Mouse (Mus musculus) kidney, postnatal 0 days (tissue): ENCODE results near the gene Arl3. TPM values are rescaled to one million over a fixed set of nuclear protein-coding genes. Genes with fewer than 3 reads are reported as not detected.
A peak's percentile ranks its signal among the peaks of the same experiment; 100 is the strongest.

Experiments used
- ATAC-seq: fragments of 200-750 bp; cut with Nextera tagmentation; replicated peaks from 2 replicates; pipeline ENCODE4 v1.8.0; 2017; ENCODE audit warnings: low read depth, moderate number of reproducible peaks, moderate TSS enrichment, moderate library complexity; ENCODE audit not compliant: low FRiP score
- DNase-seq: peaks from one replicate; pipeline ENCODE4 v3.0.0-alpha.2; 2016; ENCODE audit warnings: low spot score
- H3K27ac ChIP-seq: fragments of 300-500 bp; sonication (generic); 2 replicates; pipeline ENCODE4 v1.5.1; 2014; ENCODE audit warnings: mild to moderate bottlenecking
- H3K27me3 ChIP-seq: fragments of 300-500 bp; sonication (generic); 2 replicates; pipeline ENCODE4 v1.6.1; 2014; ENCODE audit warnings: low read length, mixed read lengths; ENCODE audit not compliant: insufficient read depth
- H3K36me3 ChIP-seq: fragments of 300-500 bp; sonication (generic); 2 replicates; pipeline ENCODE4 v1.6.1; 2014; ENCODE audit warnings: low read length, mixed read lengths; ENCODE audit not compliant: insufficient read depth
- H3K4me1 ChIP-seq: fragments of 300-500 bp; sonication (generic); replicated peaks from 2 replicates; pipeline ENCODE4 v1.6.1; 2014; ENCODE audit warnings: antibody characterized with exemption, low read length, mixed read lengths; ENCODE audit not compliant: insufficient read depth
- H3K4me2 ChIP-seq: fragments of 300-500 bp; sonication (generic); 2 replicates; pipeline ENCODE4 v1.6.1; 2014; ENCODE audit warnings: mild to moderate bottlenecking, low read length, moderate library complexity, mixed read lengths
- H3K4me3 ChIP-seq: fragments of 300-500 bp; sonication (generic); replicated peaks from 2 replicates; pipeline ENCODE4 v1.5.1; 2014; ENCODE audit warnings: low read depth, low read length
- H3K9ac ChIP-seq: fragments of 300-500 bp; sonication (generic); 2 replicates; pipeline ENCODE4 v1.6.1; 2014; ENCODE audit warnings: low read depth, low read length
- H3K9me3 ChIP-seq: fragments of 300-500 bp; sonication (generic); replicated peaks from 2 replicates; pipeline ENCODE4 v1.6.1; 2016; ENCODE audit warnings: low read length, inconsistent platforms, mixed read lengths
- CTCF ChIP-seq: IDR thresholded peaks from 2 replicates; pipeline ENCODE4 v1.5.1; 2016; ENCODE audit warnings: antibody characterized with exemption, low read depth, mild to moderate bottlenecking, moderate library complexity
- WGBS: fragments of 180-500 bp; shearing (Covaris S2); extraction: QIAGEN DNeasy Blood & Tissue Kit; methylation state at CpG from one replicate; pipeline ENCODE4 v1.1.7; 2014; 5-methylcytosine and 5-hydroxymethylcytosine counted together
- polyA plus RNA-seq: library from polyadenylated mRNA; unstranded; fragments of >200 nt; fragmentation: Nextera tagmentation; extraction: Ambion mirVana; gene quantifications from 2 replicates; pipeline ENCODE4 v1.2.1, GENCODE M21; 2015

Arl3 gene
- polyA plus RNA-seq, 1 experiment from 2014 or later = 96.6 TPM

DNA sequence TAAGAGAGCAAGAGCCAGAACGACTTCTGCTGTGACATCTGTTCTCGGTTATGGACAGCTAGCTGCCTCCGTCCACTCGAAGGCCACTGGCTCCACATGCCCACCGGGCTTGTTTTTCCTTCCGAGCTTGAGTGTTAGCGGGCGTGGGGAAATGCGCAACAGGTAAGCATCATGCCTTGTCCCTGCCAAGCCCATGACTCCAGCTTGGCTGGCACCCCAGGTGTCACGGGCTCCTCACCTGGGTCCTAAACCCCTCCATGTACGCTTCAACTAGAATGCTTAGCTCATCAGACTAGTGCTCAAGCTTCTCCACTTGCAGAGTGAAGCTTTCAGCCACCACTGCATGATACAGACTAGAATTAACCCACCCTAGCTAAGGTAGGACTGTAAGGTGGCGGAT lies 14.4 kb downstream of the Arl3 start:
- DNase-seq = no peak
- H3K9ac ChIP-seq = no peak overlapping the region
- H3K27ac ChIP-seq = no peak overlapping the region

DNA sequence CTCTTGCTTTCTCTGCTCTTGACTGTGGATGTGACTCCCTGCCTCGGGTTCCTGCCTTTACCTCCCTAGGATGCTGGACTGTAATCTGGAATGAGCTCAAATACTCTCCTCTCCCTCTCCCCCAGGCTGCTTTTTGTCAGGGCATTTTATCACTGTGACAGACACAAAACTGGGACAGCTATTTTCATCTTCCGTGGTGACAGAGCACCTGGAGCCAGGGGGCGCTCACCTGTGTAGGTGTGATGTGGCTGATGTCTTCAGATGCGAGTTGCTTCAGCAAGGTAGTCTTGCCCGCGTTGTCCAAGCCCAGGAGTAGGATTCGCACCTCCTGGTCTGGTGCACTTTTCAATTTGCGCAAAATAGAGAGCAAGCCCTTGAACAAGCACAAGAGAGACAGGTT lies 15.0 kb downstream of the Arl3 start:
- Histone ChIP-seq H3K36me3 (0 out of 2 replicates have a peak, but pooled peaks cover 12% of the 10 kb centered on the region), H3K9ac (no peak overlapping the region), H3K4me2 (no peak overlapping the region), H3K27me3 (no peaks in the 10 kb centered on the region), H3K27ac (no peak overlapping the region), H3K9me3 (no peaks in the 10 kb centered on the region), H3K4me3 (no peak overlapping the region), H3K4me1 (no peaks in the 10 kb centered on the region)
- ATAC-seq (no peak), DNase-seq (no peak)
- WGBS = 81% methylated on average over 8 of the region's 8 CpGs
- no peak for TF ChIP-seq CTCF

More for the DNA sequence above, 14.4 kb downstream of the Arl3 start:
- Histone ChIP-seq H3K4me3 (no peak overlapping the region), H3K27me3 (no peaks in the 10 kb centered on the region), H3K4me1 (no peaks in the 10 kb centered on the region), H3K9me3 (no peaks in the 10 kb centered on the region), H3K4me2 (no peak overlapping the region), H3K36me3 (0 out of 2 replicates have a peak, but pooled peaks cover 12% of the 10 kb centered on the region)
- no peak for ATAC-seq
- TF ChIP-seq CTCF = no peak
- WGBS = 76% methylated on average over 12 of the region's 12 CpGs

DNA sequence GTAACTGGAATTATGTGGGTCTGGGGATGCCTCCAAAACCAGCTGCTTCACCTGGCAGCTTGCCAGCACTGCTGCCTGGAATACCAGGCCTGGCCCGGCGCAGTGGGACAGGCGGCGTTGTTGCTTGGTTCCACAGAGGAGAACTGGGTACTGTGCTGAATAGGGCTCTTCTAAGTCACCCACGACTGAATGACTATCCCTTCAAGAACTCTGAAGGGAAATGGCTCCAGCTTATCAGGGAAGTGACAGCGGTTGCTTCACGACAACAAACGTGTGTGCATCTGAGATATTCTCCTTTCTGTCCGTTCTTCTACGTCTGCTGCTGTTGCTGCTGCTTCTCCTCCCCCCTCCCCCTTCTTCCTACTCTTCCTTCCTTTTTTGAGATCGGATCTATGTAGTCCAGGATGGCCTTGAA lies 19.4 kb downstream of the Arl3 start:
- no peak overlapping the region for H3K9ac ChIP-seq
- TF ChIP-seq CTCF = no peak
- WGBS = 69% methylated on average over 11 of the region's 11 CpGs
- H3K4me3 ChIP-seq = no peak overlapping the region
- no peaks in the 10 kb centered on the region for H3K27me3 ChIP-seq
- no peak for DNase-seq
- ATAC-seq = no peak
- no peaks in the 10 kb centered on the region for H3K9me3 ChIP-seq
- no peak overlapping the region for H3K27ac ChIP-seq
- no peak overlapping the region for H3K4me2 ChIP-seq
- no peaks in the 10 kb centered on the region for H3K4me1 ChIP-seq
- H3K36me3 ChIP-seq = peaks cover 35% of the 10 kb centered on the region

DNA sequence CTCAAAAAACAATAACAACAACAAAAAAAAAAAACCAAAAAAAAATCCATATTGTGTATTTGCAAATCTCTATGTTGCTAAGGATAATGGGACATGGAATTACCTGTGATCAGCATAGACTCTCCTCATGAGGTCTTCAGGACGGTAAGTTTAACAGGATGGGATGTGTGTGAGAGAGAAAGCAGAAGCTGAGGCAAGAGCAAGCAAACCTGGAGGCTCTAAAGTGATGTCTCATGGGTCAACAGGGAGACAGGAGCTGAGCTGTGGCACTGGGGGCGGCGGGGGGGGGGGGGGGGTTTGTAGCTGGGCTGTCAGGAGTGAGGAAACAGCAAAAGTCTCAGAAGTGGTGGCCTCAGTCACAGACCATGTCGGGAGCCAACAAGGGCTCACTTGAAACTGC lies 20.5 kb downstream of the Arl3 start:
- TF ChIP-seq CTCF = no peak
- H3K4me2 ChIP-seq = no peak overlapping the region
- no peak overlapping the region for H3K27ac ChIP-seq
- DNase-seq (no peak), ATAC-seq (no peak)
- WGBS = 89% methylated on average over 4 of the region's 4 CpGs
- no peaks in the 10 kb centered on the region for H3K4me1 ChIP-seq
- H3K36me3 ChIP-seq = peaks cover 35% of the 10 kb centered on the region
- no peak overlapping the region for H3K9ac ChIP-seq
- no peaks in the 10 kb centered on the region for H3K27me3 ChIP-seq
- H3K9me3 ChIP-seq = no peaks in the 10 kb centered on the region
- H3K4me3 ChIP-seq = no peak overlapping the region

DNA sequence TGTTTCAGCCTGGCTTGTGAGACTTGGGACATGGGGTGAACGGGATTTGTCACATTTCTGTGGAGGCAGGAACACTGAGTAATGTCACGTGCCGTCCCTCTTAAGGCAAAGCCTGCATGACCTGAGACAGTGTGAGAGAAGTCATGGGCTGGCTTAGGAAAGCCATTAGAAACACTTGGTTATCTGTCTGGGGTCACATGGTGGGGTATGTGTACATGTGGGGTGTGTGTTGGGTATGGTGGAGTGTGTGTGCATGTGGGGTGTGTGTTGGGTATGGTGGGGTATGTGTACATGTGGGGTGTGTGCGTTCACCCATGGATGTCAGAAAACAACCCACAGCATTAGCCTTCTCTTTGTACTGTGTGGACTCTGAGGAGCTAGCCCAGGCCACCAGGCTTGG lies 22.6 kb downstream of the Arl3 start:
- Histone ChIP-seq H3K36me3 (peaks cover 25% of the 10 kb centered on the region), H3K4me2 (no peak overlapping the region), H3K27me3 (no peaks in the 10 kb centered on the region), H3K9me3 (no peaks in the 10 kb centered on the region), H3K4me1 (no peaks in the 10 kb centered on the region), H3K4me3 (no peak overlapping the region), H3K9ac (no peak overlapping the region), H3K27ac (no peak overlapping the region)
- no peak for DNase-seq
- 96% methylated on average over 4 of the region's 4 CpGs for WGBS
- TF ChIP-seq CTCF = no peak
- no peak for ATAC-seq

DNA sequence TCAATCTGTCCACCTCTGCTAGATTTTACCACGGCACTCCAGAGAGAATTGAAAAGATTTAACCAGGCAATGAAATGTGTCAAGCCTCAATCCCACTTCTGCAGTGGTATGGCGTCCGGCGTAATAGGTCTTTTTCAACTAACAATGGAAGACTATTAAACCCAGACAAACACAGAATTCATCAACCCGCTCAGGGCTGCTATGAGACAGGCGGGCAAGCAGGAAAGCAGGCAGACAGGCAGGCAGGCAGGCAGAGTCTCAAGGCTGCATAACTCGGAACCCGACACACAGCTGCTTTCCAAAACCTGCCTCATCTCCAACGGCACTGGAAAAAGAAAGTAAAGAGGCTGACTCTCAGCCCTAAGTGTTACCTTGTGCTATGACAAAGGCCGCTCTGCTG lies 24.9 kb downstream of the Arl3 start:
- Histone ChIP-seq H3K4me3 (no peak overlapping the region), H3K36me3 (peaks cover 25% of the 10 kb centered on the region), H3K4me1 (no peaks in the 10 kb centered on the region), H3K9me3 (no peaks in the 10 kb centered on the region), H3K9ac (no peak overlapping the region), H3K4me2 (no peak overlapping the region), H3K27ac (0 out of 2 replicates have a peak overlapping the region, but pooled peaks have one; percentile 36), H3K27me3 (no peaks in the 10 kb centered on the region)
- 74% methylated on average over 10 of the region's 10 CpGs for WGBS
- no peak for DNase-seq
- no peak for ATAC-seq
- TF ChIP-seq CTCF = no peak

DNA sequence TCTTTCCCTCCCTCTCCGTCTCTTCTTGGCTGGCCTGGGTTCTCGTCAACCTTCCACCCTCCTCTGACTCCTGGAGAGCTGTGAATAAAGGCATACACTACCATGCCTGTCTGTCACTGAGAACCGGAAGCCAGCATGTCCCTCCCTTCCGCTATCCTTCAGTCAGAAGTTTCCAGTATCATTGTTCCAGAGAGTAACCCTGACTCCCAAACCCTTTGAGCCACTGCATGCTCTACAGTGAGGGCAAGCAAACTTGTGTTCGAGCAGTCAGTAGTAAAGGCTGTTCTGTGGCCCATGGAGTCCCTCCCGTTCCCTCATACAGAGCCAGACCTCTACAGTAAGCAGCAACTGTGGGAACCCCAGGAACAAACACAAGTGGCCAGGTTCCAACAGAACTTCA lies 25.4 kb downstream of the Arl3 start:
- H3K4me1 ChIP-seq = no peaks in the 10 kb centered on the region
- H3K9me3 ChIP-seq = no peaks in the 10 kb centered on the region
- peaks cover 25% of the 10 kb centered on the region for H3K36me3 ChIP-seq
- DNase-seq (peak; percentile 66), ATAC-seq (no peak)
- no peaks in the 10 kb centered on the region for H3K27me3 ChIP-seq
- H3K27ac ChIP-seq = peak overlapping the region; percentile 15; the same call in 1 of the 2 replicates
- H3K4me3 ChIP-seq = no peak overlapping the region
- no peak for TF ChIP-seq CTCF
- no peak overlapping the region for H3K4me2 ChIP-seq
- H3K9ac ChIP-seq = no peak overlapping the region
- WGBS = 57% methylated on average over 6 of the region's 6 CpGs
